Mouse (Mus musculus) kidney, embryonic 16.5 days (tissue): ENCODE measurements at regions not wholly inside any gene's neighbourhood (a gene's known extent, or its start where the extent isn't known, plus 50 kb on each side); places are given as distances from the start of the nearest gene placed in this dataset.

ENCODE experiments used
- ATAC-seq: fragments of 200-750 bp; cut with Nextera tagmentation; 2 replicates; pipeline ENCODE4 v1.8.0; 2017; ENCODE audit warnings: moderate TSS enrichment; ENCODE audit not compliant: low FRiP score, low TSS enrichment
- H3K27ac ChIP-seq: fragments of 300-500 bp; sonication (generic); 2 replicates; pipeline ENCODE4 v1.5.1; 2014; ENCODE audit warnings: low read length
- H3K27me3 ChIP-seq: fragments of 300-500 bp; sonication (generic); 2 replicates; pipeline ENCODE4 v1.6.1; 2014; ENCODE audit warnings: low read length, control low read depth, mixed read lengths; ENCODE audit not compliant: insufficient read depth
- H3K36me3 ChIP-seq: fragments of 300-500 bp; sonication (generic); 2 replicates; pipeline ENCODE4 v1.6.1; 2014; ENCODE audit warnings: low read length, control low read depth, mixed read lengths; ENCODE audit not compliant: insufficient read depth
- H3K4me1 ChIP-seq: fragments of 300-500 bp; sonication (generic); 2 replicates; pipeline ENCODE4 v1.6.1; 2014; ENCODE audit warnings: low read length, control low read depth, mixed read lengths; ENCODE audit not compliant: insufficient read depth
- H3K4me2 ChIP-seq: fragments of 300-500 bp; sonication (generic); replicated peaks from 2 replicates; pipeline ENCODE4 v1.6.1; 2014; ENCODE audit warnings: low read depth, low read length
- H3K4me3 ChIP-seq: fragments of 300-500 bp; sonication (generic); 2 replicates; pipeline ENCODE4 v1.5.1; 2014; ENCODE audit warnings: mild to moderate bottlenecking, low read length
- H3K9ac ChIP-seq: fragments of 300-500 bp; sonication (generic); replicated peaks from 2 replicates; pipeline ENCODE4 v1.6.1; 2014; ENCODE audit warnings: low read length
- H3K9me3 ChIP-seq: fragments of 300-500 bp; sonication (generic); 2 replicates; pipeline ENCODE4 v1.6.1; 2016; ENCODE audit warnings: low read length, control low read depth
- WGBS: fragments of 180-500 bp; shearing (Covaris S2); extraction: QIAGEN DNeasy Blood & Tissue Kit; methylation state at CpG from one replicate; pipeline ENCODE4 v1.1.7; 2014; 5-methylcytosine and 5-hydroxymethylcytosine counted together

DNA sequence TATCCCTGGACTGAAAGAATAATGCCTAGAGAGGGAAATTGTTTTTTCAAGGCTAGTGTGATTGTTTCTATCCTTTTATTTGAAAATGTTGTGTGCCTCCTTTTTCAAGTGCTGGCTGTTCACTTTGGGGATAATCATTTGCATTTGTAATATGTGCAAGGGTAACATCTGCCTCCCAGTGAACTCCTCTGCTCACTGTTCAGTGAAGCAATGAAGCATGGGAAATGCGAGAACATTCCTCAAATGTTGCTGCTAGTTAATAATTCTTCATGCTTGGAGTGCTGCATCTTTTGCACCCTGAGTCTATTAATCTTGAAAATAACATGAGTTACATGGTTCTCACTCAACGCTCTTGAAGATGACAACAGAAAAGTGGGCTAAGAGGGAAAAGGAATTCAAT is 310.6 kb downstream of the Serpinb8 start:
- Histone ChIP-seq H3K4me1 (0 out of 2 replicates have a peak, but pooled peaks cover 5% of the 10 kb centered on the region), H3K9ac (no peak overlapping the region), H3K9me3 (no peaks in the 10 kb centered on the region), H3K27ac (no peak overlapping the region), H3K4me3 (no peak overlapping the region), H3K4me2 (no peak overlapping the region), H3K36me3 (no peaks in the 10 kb centered on the region), H3K27me3 (no peaks in the 10 kb centered on the region)
- ATAC-seq = peak; percentile 73; the same call in 1 of the 2 replicates
- WGBS = 34% methylated on average over 2 of the region's 2 CpGs

DNA sequence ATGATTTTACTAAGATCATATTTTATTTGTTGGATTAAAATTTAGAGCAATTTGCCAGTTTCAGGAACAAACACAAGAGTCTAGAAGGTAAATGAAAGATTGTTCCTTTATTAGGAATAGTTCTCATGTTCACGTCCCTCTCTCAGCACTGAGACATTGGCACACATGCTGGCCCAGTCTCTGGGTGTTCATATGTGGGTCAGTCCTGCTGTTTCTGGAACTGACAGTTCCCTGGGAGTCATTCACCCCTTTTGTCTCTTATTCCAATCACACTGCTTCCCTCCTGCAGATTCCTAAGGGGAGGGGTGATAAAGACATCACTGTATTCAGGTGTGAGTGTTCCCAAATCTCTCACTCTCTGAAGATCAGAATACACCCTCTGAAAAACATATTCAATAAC is 311.1 kb downstream of the Serpinb8 start:
- Histone ChIP-seq H3K4me3 (no peak overlapping the region), H3K27me3 (no peaks in the 10 kb centered on the region), H3K36me3 (no peaks in the 10 kb centered on the region), H3K4me1 (0 out of 2 replicates have a peak, but pooled peaks cover 5% of the 10 kb centered on the region), H3K27ac (no peak overlapping the region), H3K9ac (no peak overlapping the region), H3K4me2 (no peak overlapping the region), H3K9me3 (no peaks in the 10 kb centered on the region)
- WGBS = 88% methylated on average over 1 of the region's 1 CpGs
- no peak for ATAC-seq

DNA sequence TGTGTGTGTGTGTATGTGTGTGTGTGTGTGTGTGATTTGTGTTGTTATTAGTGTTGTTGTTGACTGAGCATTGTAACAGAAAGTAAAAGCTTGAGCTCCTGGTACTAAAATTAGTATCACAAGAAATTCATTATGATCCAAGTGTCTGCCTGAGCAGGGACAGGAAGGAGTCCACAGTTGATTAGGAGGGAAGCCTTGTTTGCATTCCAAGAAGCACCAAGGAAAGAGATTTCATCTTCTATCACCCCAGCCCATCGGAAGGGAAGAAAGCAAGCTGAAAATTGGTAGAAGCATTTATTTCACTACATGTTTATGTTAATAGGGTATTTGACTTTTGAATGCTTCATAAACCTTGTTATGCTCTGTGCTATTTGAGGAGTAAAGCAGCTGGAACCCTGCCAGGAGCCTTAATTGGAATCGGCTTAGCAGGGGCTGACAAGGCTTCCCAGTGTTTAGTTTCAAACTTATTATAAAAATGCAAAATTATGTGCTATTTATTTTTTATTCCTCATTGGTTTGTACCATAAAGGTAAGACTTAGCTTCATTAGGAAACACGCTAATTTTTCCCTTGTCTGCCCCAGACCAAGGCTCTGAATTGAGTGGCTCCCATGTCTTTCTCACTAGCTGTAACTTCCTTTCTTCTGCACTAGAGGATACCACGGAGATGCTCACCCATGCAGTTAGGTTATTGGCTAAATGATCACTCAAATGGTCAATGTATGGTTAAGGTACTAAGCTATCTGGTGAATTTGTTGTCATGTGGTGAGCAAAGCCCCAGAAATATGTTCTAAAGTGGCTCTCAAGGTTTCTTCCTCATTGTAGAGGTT is 318.6 kb downstream of the Serpinb8 start:
- Histone ChIP-seq H3K9ac (no peak overlapping the region), H3K9me3 (no peaks in the 10 kb centered on the region), H3K27me3 (no peaks in the 10 kb centered on the region), H3K36me3 (no peaks in the 10 kb centered on the region), H3K4me2 (no peak overlapping the region; the same call in 1 of the 2 replicates), H3K4me1 (peaks cover 12% of the 10 kb centered on the region), H3K4me3 (no peak overlapping the region), H3K27ac (peak overlapping the region; percentile 20; the same call in 1 of the 2 replicates)
- peak; percentile 68 for ATAC-seq
- WGBS = 21% methylated on average over 4 of the region's 4 CpGs

DNA sequence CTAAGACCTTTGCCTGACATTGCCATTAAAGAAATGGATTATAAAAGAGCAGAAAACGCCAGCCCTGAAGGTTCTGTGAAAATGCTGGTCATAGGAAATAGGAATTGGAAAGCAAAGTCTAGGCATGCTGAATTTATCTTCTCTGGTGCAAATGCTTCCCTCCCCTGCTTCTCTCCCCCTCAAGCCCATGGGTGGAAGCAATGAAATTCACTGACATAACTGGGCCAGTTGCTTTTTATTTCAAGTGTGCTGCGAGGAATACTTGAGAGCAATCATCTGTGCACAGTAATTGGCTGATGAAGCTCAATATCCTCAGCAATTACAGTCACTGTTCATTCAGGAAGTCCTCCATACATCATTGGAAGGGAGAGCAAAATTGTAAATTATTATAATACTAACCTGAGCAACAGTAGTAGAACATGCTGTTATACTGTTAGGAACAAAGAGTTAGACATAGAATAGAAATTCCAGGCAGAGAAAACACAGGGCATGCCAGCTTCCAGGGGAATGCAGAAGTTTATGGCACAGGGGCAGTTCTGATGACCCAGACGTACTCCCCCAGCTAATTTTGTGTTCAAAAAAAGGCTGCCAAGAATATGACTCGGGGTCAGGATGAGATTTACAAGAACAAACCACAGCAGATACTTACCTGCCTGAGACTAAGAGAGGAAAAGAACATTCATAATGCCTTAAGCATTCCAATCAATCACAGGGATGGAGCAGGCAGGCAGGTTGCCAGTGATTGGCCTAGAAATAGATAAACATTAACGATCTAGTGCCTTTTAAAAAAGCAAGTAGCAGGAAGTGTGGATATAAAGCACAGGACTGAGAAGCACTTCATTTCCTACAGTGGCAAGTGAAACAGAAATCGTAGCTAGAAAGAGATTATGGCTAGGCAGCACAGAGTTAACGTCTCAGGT is 325.1 kb downstream of the Serpinb8 start:
- Histone ChIP-seq H3K4me3 (no peak overlapping the region), H3K4me1 (peaks cover 19% of the 10 kb centered on the region), H3K36me3 (no peaks in the 10 kb centered on the region), H3K4me2 (no peak overlapping the region), H3K9me3 (no peaks in the 10 kb centered on the region), H3K9ac (no peak overlapping the region), H3K27ac (0 out of 2 replicates have a peak overlapping the region, but pooled peaks have one; percentile 18), H3K27me3 (no peaks in the 10 kb centered on the region)
- WGBS = 11% methylated on average over 7 of the region's 7 CpGs
- ATAC-seq = peak; percentile 25

DNA sequence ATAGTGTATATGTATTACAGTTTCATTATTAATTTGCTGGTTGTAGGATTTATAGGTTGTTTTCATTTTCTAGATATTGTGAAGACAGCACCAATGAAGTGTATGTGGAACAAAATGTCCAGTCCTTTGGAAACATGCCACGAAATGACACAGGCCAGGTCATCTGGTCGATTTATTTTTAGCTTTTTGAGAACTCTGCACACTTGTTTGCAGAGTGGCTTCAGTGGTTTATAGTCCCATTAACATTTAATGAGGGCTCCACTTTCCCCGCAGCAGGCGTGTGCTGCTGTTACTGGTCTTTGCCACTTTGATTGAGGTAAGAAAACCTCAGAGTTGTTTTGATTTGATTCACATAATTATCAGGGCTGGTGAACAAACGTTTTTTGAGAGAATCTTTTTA is 327.2 kb downstream of the Serpinb8 start:
- Histone ChIP-seq H3K9ac (no peak overlapping the region), H3K36me3 (no peaks in the 10 kb centered on the region), H3K27me3 (no peaks in the 10 kb centered on the region), H3K27ac (no peak overlapping the region), H3K9me3 (no peaks in the 10 kb centered on the region), H3K4me2 (no peak overlapping the region), H3K4me3 (no peak overlapping the region), H3K4me1 (peaks cover 19% of the 10 kb centered on the region)
- ATAC-seq = no peak
- WGBS = 17% methylated on average over 5 of the region's 5 CpGs

DNA sequence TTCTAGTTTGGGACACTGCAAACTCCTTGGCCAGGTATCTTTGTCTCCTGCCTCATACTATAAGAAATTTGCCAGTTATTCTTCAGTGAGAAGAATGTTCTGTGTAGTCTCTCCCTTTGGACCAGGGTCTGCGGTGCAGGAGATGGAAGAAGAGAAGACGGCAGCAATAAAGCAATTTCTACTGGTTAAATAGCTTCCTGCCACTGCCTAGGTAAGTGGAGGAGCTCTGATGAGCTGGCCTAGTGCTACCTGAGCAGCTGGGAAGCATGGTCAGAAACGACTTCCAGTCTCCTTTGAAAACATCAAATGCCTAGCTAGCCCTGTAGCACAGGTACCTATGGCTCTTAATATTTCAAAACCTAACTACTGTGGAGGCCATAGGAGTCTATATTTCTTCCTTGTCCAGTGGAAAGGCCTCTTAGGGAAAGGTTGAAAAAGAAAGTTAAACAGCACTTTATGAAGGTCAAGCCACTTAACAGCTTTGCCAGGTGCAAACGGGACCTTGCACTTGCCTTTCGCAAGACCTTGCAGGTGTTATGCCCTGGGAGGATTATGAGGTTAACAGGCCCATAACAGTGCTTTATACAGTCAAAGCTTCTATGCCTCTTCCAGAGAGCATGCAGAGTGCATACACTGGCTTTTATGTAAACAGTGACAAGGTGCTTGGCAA is 351.9 kb downstream of the Serpinb8 start:
- no peak overlapping the region for H3K27ac ChIP-seq
- ATAC-seq = no peak
- no peaks in the 10 kb centered on the region for H3K9me3 ChIP-seq
- no peak overlapping the region for H3K4me2 ChIP-seq
- H3K4me1 ChIP-seq = no peaks in the 10 kb centered on the region
- 54% methylated on average over 5 of the region's 5 CpGs for WGBS
- H3K9ac ChIP-seq = no peak overlapping the region
- H3K27me3 ChIP-seq = no peaks in the 10 kb centered on the region
- H3K36me3 ChIP-seq = no peaks in the 10 kb centered on the region
- H3K4me3 ChIP-seq = no peak overlapping the region

DNA sequence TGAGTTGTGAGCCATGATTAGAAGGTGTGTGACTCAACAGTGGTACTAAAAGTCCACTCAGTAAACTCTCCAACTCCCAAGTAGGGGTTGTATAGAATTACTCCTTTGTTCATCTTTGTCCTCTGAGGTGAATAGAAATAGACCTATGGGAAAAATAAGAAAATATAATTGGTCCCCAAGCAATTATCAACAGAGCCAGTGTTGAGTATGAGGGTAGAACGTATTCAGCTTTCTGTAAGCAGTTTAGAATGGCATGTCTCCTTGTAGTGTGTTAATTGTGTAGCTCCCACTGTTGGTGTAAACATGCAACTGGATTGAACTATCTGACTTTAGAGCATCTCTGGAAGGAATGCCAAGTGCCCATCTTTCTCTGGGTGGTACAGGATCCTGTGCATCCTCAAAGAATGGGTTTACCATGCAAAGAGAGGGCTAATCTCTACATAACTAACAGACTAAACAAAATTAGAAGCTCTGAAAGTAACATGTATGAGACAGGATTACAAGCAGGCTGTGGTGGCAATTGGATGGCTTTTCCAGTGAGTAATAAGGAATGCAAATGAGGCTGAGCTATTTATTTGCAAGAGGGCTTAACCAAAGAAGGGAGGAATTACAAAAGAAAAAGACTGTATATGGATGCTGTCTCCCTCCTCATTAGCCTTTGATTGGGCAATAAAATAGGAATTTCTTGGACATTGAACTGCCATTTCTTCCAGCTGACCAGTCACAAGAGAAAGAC is 356.6 kb downstream of the Serpinb8 start:
- H3K4me3 ChIP-seq = no peak overlapping the region
- no peak overlapping the region for H3K9ac ChIP-seq
- no peak overlapping the region for H3K27ac ChIP-seq
- H3K4me1 ChIP-seq = no peaks in the 10 kb centered on the region
- H3K9me3 ChIP-seq = no peaks in the 10 kb centered on the region
- H3K27me3 ChIP-seq = no peaks in the 10 kb centered on the region
- no peak for ATAC-seq
- WGBS = 83% methylated on average over 1 of the region's 1 CpGs
- H3K36me3 ChIP-seq = no peaks in the 10 kb centered on the region
- no peak overlapping the region for H3K4me2 ChIP-seq

DNA sequence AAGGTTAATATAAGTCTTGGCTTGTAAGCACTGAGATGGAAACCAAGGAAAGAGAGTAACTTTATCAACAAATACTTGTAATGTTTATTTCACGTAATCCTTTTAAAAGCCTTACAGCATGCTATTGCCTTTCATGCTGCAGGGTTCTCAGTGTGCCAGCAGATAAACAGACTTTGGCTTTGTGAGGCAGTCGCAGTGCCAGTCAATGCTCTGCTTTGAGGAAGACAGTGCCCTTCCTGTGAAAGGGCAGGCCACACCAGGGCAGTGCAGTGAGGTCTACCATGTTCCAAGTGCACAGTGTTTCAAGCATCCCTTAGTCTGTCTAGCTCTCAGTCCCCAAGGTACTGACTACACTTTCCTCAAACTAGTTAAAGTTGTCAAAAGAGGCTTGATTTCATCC is 360.6 kb downstream of the Serpinb8 start:
- 56% methylated on average over 2 of the region's 2 CpGs for WGBS

DNA sequence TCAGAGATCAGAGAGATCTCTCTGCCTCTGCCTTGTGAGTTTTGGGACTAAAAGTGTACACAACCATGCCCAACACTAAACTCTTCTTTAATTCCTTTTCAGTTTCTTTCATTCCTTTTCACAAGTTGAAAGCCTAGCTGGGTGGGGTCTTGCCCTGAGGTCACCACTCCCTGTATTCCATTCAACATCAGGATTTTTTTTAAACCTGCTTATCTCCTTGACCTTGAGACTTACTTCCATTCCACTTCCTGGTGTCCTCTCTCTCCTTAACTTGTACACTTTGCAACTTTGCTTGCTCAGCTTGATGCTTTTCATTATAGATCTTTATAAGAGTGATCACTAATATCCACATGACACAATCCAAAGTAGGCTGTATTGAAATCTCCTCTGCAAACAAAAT is 371.2 kb downstream of the Serpinb8 start:
- no peaks in the 10 kb centered on the region for H3K36me3 ChIP-seq
- H3K4me1 ChIP-seq = no peaks in the 10 kb centered on the region
- no peak for ATAC-seq
- no peak overlapping the region for H3K4me3 ChIP-seq
- no peak overlapping the region for H3K9ac ChIP-seq
- no peaks in the 10 kb centered on the region for H3K9me3 ChIP-seq
- no peaks in the 10 kb centered on the region for H3K27me3 ChIP-seq
- no peak overlapping the region for H3K4me2 ChIP-seq
- H3K27ac ChIP-seq = no peak overlapping the region

More for the DNA sequence above, 360.6 kb downstream of the Serpinb8 start:
- H3K9me3 ChIP-seq = no peaks in the 10 kb centered on the region
- H3K4me2 ChIP-seq = no peak overlapping the region
- no peaks in the 10 kb centered on the region for H3K36me3 ChIP-seq
- no peak for ATAC-seq
- H3K9ac ChIP-seq = no peak overlapping the region
- H3K4me1 ChIP-seq = no peaks in the 10 kb centered on the region
- no peak overlapping the region for H3K4me3 ChIP-seq
- no peak overlapping the region for H3K27ac ChIP-seq
- H3K27me3 ChIP-seq = no peaks in the 10 kb centered on the region
